23 mouse cellular contexts compared by ENCODE assay signal in the genomic region with DNA sequence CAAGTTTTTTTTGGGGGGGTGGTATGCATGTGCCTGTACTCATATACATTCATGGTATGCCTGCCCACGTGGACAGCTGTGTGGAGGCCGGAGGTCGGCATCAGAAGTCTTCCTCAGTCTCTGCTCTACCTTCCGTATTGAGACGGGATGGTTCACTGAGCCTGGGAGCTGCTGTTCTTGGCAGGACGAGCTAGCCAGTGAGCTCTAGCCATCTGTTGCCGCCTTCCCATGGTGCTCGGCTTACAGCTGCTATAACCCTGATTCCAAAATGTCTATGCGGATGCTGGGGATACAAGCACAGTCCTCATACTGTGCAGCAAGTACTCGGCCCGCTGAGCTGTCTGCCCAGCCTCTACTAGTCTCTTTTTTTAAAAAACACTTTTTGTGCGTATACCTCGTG. TPM values are rescaled to one million over a fixed set of nuclear protein-coding genes. Genes with fewer than 3 reads are reported as not detected.
DNase-seq lines count a peak whose midpoint lies in the region; ATAC-seq and TF ChIP-seq lines count a peak whose summit lies in the region.
"Had no signal": no experiment of that assay in that cellular context is flagged by ENCODE, and none has a peak within 500 bp of the region (broad histone marks: within the 10 kb centered on the region; RNA-seq: fewer than 3 reads in every experiment).

No protein-coding gene starts in this region.

- TF ChIP-seq POLR2A in brain, embryonic 14.5 days (IDR thresholded peaks at IDR 0.05; ENCODE audit: borderline replicate concordance, extremely low read depth, insufficient read depth, insufficient read length, poor library complexity, severe bottlenecking), result no peak

- H3K27ac ChIP-seq in forebrain, postnatal 0 days (ENCODE audit: low read depth, low read length), result no peak overlapping the region
- H3K27ac ChIP-seq in forebrain, embryonic 16.5 days (ENCODE audit: low read length), result no peak overlapping the region
- H3K27ac ChIP-seq in hindbrain, postnatal 0 days, result no peak overlapping the region
- H3K27ac ChIP-seq in hindbrain, embryonic 10.5 days, result no peak overlapping the region
- no peak overlapping the region for H3K27ac ChIP-seq in midbrain, postnatal 0 days (ENCODE audit: low read depth, low read length)
- H3K27ac ChIP-seq in midbrain, embryonic 16.5 days (ENCODE audit: low read length), result no peak overlapping the region
- H3K27ac ChIP-seq: embryonic facial prominence, embryonic 13.5 days; embryonic facial prominence, embryonic 15.5 days; forebrain, embryonic 10.5 days; forebrain, embryonic 12.5 days had no signal

- H3K36me3 ChIP-seq in forebrain, postnatal 0 days (ENCODE audit: insufficient read depth), result no peaks in the 10 kb centered on the region
- 0 out of 2 replicates have a peak, but pooled peaks cover 2% of the 10 kb centered on the region for H3K36me3 ChIP-seq in forebrain, embryonic 16.5 days (ENCODE audit: control insufficient read depth, insufficient read depth)
- no peaks in the 10 kb centered on the region for H3K36me3 ChIP-seq in hindbrain, postnatal 0 days (ENCODE audit: insufficient read depth, low read length)
- peaks cover 93% of the 10 kb centered on the region for H3K36me3 ChIP-seq in hindbrain, embryonic 10.5 days
- no peaks in the 10 kb centered on the region for H3K36me3 ChIP-seq in midbrain, postnatal 0 days (ENCODE audit: insufficient read depth, low read length)
- H3K36me3 ChIP-seq in midbrain, embryonic 16.5 days (ENCODE audit: control insufficient read depth, insufficient read depth, low read length), result no peaks in the 10 kb centered on the region

- no peak overlapping the region for H3K9ac ChIP-seq in forebrain, postnatal 0 days
- no peak overlapping the region for H3K9ac ChIP-seq in forebrain, embryonic 16.5 days (replicated peaks; ENCODE audit: low read depth, low read length)
- no peak overlapping the region for H3K9ac ChIP-seq in hindbrain, postnatal 0 days (replicated peaks; ENCODE audit: low read length)
- no peak overlapping the region for H3K9ac ChIP-seq in midbrain, postnatal 0 days (replicated peaks; ENCODE audit: low read length, poor library complexity, severe bottlenecking)
- H3K9ac ChIP-seq in midbrain, embryonic 16.5 days (ENCODE audit: low read depth, low read length), result no peak overlapping the region
- H3K9ac ChIP-seq: embryonic facial prominence, embryonic 13.5 days; embryonic facial prominence, embryonic 15.5 days; forebrain, embryonic 12.5 days had no signal

- WGBS in forebrain, postnatal 0 days, result 87% methylated on average over 13 of the region's 13 CpGs
- 85% methylated on average over 13 of the region's 13 CpGs for WGBS in forebrain, embryonic 16.5 days
- 70% methylated on average over 13 of the region's 13 CpGs for WGBS in hindbrain, postnatal 0 days
- 90% methylated on average over 13 of the region's 13 CpGs for WGBS in hindbrain, embryonic 10.5 days
- 87% methylated on average over 13 of the region's 13 CpGs for WGBS in midbrain, postnatal 0 days
- 89% methylated on average over 13 of the region's 13 CpGs for WGBS in midbrain, embryonic 16.5 days

- H3K9me3 ChIP-seq in forebrain, postnatal 0 days (ENCODE audit: low read length), result no peaks in the 10 kb centered on the region
- no peaks in the 10 kb centered on the region for H3K9me3 ChIP-seq in forebrain, embryonic 16.5 days (ENCODE audit: control insufficient read depth, low read length)
- H3K9me3 ChIP-seq in hindbrain, postnatal 0 days (ENCODE audit: low read length), result no peaks in the 10 kb centered on the region
- H3K9me3 ChIP-seq in hindbrain, embryonic 10.5 days, result peaks cover 7% of the 10 kb centered on the region; the same call in 1 of the 2 replicates
- no peaks in the 10 kb centered on the region for H3K9me3 ChIP-seq in midbrain, postnatal 0 days (ENCODE audit: low read length)
- H3K9me3 ChIP-seq in midbrain, embryonic 16.5 days (replicated peaks; ENCODE audit: control insufficient read depth, low read length, poor library complexity, severe bottlenecking), result no peaks in the 10 kb centered on the region
- H3K9me3 ChIP-seq: embryonic facial prominence, embryonic 13.5 days; embryonic facial prominence, embryonic 15.5 days had no signal

- ATAC-seq in forebrain, postnatal 0 days, result no peak
- no peak for ATAC-seq in forebrain, embryonic 16.5 days
- peak; percentile 67 for ATAC-seq in hindbrain, postnatal 0 days
- ATAC-seq in midbrain, postnatal 0 days (ENCODE audit: low FRiP score), result no peak
- ATAC-seq in midbrain, embryonic 16.5 days, result no peak
- ATAC-seq: forebrain, embryonic 14.5 days had no signal

- no peak for TF ChIP-seq CTCF in forebrain, postnatal 0 days (IDR thresholded peaks at IDR 0.05; ENCODE audit: low read depth)
- no peak for TF ChIP-seq CTCF in hindbrain, postnatal 0 days (IDR thresholded peaks at IDR 0.05; ENCODE audit: low read depth)
- TF ChIP-seq CTCF in midbrain, postnatal 0 days (IDR thresholded peaks at IDR 0.05), result no peak
- TF ChIP-seq CTCF in brain, embryonic 14.5 days (IDR thresholded peaks at IDR 0.05; ENCODE audit: borderline replicate concordance, extremely low read depth, insufficient read depth, insufficient read length), result no peak

- no peaks in the 10 kb centered on the region for H3K4me1 ChIP-seq in forebrain, postnatal 0 days (ENCODE audit: insufficient read depth)
- H3K4me1 ChIP-seq in forebrain, embryonic 16.5 days (replicated peaks; ENCODE audit: control insufficient read depth, insufficient read depth, low read length), result no peaks in the 10 kb centered on the region
- H3K4me1 ChIP-seq in hindbrain, postnatal 0 days (ENCODE audit: insufficient read depth, low read length), result no peaks in the 10 kb centered on the region
- no peaks in the 10 kb centered on the region for H3K4me1 ChIP-seq in hindbrain, embryonic 10.5 days (replicated peaks)
- no peaks in the 10 kb centered on the region for H3K4me1 ChIP-seq in midbrain, postnatal 0 days (ENCODE audit: insufficient read depth, low read length)
- no peaks in the 10 kb centered on the region for H3K4me1 ChIP-seq in midbrain, embryonic 16.5 days (ENCODE audit: control insufficient read depth, insufficient read depth, low read length)
- H3K4me1 ChIP-seq: embryonic facial prominence, embryonic 13.5 days; embryonic facial prominence, embryonic 15.5 days; forebrain, embryonic 10.5 days; forebrain, embryonic 12.5 days had no signal

- DNase-seq in forebrain, postnatal 0 days, result peak; percentile 7
- peak; percentile 47 for DNase-seq in hindbrain, postnatal 0 days (ENCODE audit: low spot score)
- no peak for DNase-seq in hindbrain, embryonic 10.5 days (ENCODE audit: low spot score)
- peak; percentile 54 for DNase-seq in midbrain, postnatal 0 days (ENCODE audit: low spot score)
- peak; percentile 20 for DNase-seq in brain, embryonic 14.5 days (ENCODE audit: low read depth)
- DNase-seq in kidney, adult 11 months, result no peak
- DNase-seq: adrenal gland, adult 2 months; adrenal gland, postnatal 10 days; adrenal gland, postnatal 25 days; cerebellum, adult 11 months; cerebellum, adult 18-20 months; cerebellum, adult 8-10 months; cerebellum, adult 9-11 months; cerebellum, postnatal 25 days; embryo, embryonic 11 days had no signal

- no peak overlapping the region for H3K4me3 ChIP-seq in forebrain, postnatal 0 days (ENCODE audit: low read depth, low read length)
- H3K4me3 ChIP-seq in forebrain, embryonic 16.5 days (replicated peaks; ENCODE audit: low read length), result no peak overlapping the region
- H3K4me3 ChIP-seq in hindbrain, postnatal 0 days (ENCODE audit: low read length), result no peak overlapping the region
- H3K4me3 ChIP-seq in hindbrain, embryonic 10.5 days, result no peak overlapping the region
- no peak overlapping the region for H3K4me3 ChIP-seq in midbrain, postnatal 0 days (ENCODE audit: low read depth, low read length)
- no peak overlapping the region for H3K4me3 ChIP-seq in midbrain, embryonic 16.5 days (ENCODE audit: low read depth, low read length)
- H3K4me3 ChIP-seq: embryonic facial prominence, embryonic 13.5 days; embryonic facial prominence, embryonic 15.5 days; erythroblast, embryonic 14.5 days; forebrain, embryonic 10.5 days; forebrain, embryonic 12.5 days had no signal

- H3K4me2 ChIP-seq in forebrain, postnatal 0 days (ENCODE audit: low read depth), result no peak overlapping the region
- no peak overlapping the region for H3K4me2 ChIP-seq in forebrain, embryonic 16.5 days (ENCODE audit: low read length)
- no peak overlapping the region for H3K4me2 ChIP-seq in hindbrain, postnatal 0 days (ENCODE audit: low read depth, low read length)
- no peak overlapping the region for H3K4me2 ChIP-seq in midbrain, postnatal 0 days (ENCODE audit: low read depth, low read length, poor library complexity, severe bottlenecking)
- H3K4me2 ChIP-seq in midbrain, embryonic 16.5 days (ENCODE audit: low read length), result no peak overlapping the region
- H3K4me2 ChIP-seq: embryonic facial prominence, embryonic 13.5 days; embryonic facial prominence, embryonic 15.5 days; forebrain, embryonic 12.5 days had no signal

- H3K27me3 ChIP-seq in forebrain, postnatal 0 days (ENCODE audit: insufficient read depth, low read length), result no peaks in the 10 kb centered on the region
- no peaks in the 10 kb centered on the region for H3K27me3 ChIP-seq in forebrain, embryonic 16.5 days (replicated peaks; ENCODE audit: control insufficient read depth, insufficient read depth, low read length)
- no peaks in the 10 kb centered on the region for H3K27me3 ChIP-seq in hindbrain, postnatal 0 days (ENCODE audit: insufficient read depth, low read length)
- no peaks in the 10 kb centered on the region for H3K27me3 ChIP-seq in hindbrain, embryonic 10.5 days (ENCODE audit: insufficient read depth, poor library complexity, severe bottlenecking)
- no peaks in the 10 kb centered on the region for H3K27me3 ChIP-seq in midbrain, postnatal 0 days (ENCODE audit: insufficient read depth, low read length)
- H3K27me3 ChIP-seq in midbrain, embryonic 16.5 days (ENCODE audit: control insufficient read depth, insufficient read depth, low read depth, low read length), result no peaks in the 10 kb centered on the region
- H3K27me3 ChIP-seq: embryonic facial prominence, embryonic 13.5 days; embryonic facial prominence, embryonic 15.5 days; forebrain, embryonic 12.5 days had no signal

RNA-seq across cellular contexts. Expression of a gene that starts 33.2 kb away (rescaled TPM):
- 1.1 and 1.3 TPM in 2 replicates for total RNA-seq in forebrain, postnatal 0 days (2014; rRNA removed)
- 0.42 and 0.56 TPM in 2 replicates for polyA plus RNA-seq in forebrain, postnatal 0 days (2015; fragmentation: Nextera tagmentation; extraction: Ambion mirVana)
- 1.7 and 2.4 TPM in 2 replicates for polyA plus RNA-seq in forebrain, embryonic 16.5 days (2015; fragmentation: Nextera tagmentation; extraction: Ambion mirVana)
- total RNA-seq in hindbrain, postnatal 0 days (2014; rRNA removed), result 1.3 and 3.4 TPM in 2 replicates
- 1.1 and 1.3 TPM in 2 replicates for polyA plus RNA-seq in hindbrain, postnatal 0 days (2015; fragmentation: Nextera tagmentation; extraction: Ambion mirVana)
- 6.1 and 7.3 TPM in 2 replicates for polyA plus RNA-seq in hindbrain, embryonic 10.5 days (2016; fragmentation: Nextera tagmentation; extraction: Ambion mirVana)
- total RNA-seq in midbrain, postnatal 0 days (2014; rRNA removed), result 0.71 and 1.0 TPM in 2 replicates
- 0.28 and 0.72 TPM in 2 replicates for polyA plus RNA-seq in midbrain, postnatal 0 days (2015; fragmentation: Nextera tagmentation; extraction: Ambion mirVana)
- 0.54 and 0.62 TPM in 2 replicates for polyA plus RNA-seq in midbrain, embryonic 16.5 days (2015; fragmentation: Nextera tagmentation; extraction: Ambion mirVana)
- polyA plus RNA-seq in brain, embryonic 14.5 days (2012; rRNA removed), result 2.0 and 3.3 TPM in 2 replicates

Comparison
In these comparisons a context has a peak if more than half of its experiments do, and no peak if none do; other contexts are left out.
1. DNase-seq: peak in forebrain, postnatal 0 days (single experiment), hindbrain, postnatal 0 days (single experiment), midbrain, postnatal 0 days (single experiment) and brain, embryonic 14.5 days (single experiment); none in hindbrain, embryonic 10.5 days (single experiment) and kidney, adult 11 months (single experiment).